Mouse (Mus musculus): ENCODE data around the gene Gla. TPM values are rescaled to one million over a fixed set of nuclear protein-coding genes. Genes with fewer than 3 reads are reported as not detected.

The Gla gene
- polyA plus RNA-seq, 1 experiment: 6.2 TPM

DNA sequence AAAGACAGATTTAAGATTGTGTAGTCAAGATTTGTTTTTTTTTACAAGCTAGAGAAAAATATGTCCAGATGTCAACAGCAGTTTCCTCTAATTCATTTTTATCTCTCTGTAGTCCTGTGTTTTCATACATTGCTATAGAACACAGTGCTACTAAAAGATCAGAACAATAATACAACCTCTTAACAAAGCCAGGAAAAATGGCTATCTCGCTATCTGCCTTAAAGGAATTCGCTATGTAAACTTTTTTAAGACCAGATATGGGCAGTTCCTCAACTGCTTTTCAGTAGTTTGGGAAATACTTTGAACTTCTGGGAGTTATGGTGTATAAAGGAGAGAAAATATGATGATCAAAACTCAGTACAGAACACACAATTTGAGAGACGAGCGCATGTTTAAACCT is 22.4 kb upstream of the Gla start:
- no peak overlapping the region for H3ac ChIP-seq (ENCODE audit: control insufficient read depth, insufficient read length)
- TF ChIP-seq MYOD1 (IDR thresholded peaks at IDR 0.05; ENCODE audit: control insufficient read depth in 1 of 3, insufficient read length in 2 of 3, low read depth in 2 of 3): no peak
- TF ChIP-seq SRF (IDR thresholded peaks at IDR 0.05; ENCODE audit: control insufficient read depth, insufficient read length, low read depth): no peak
- no peak for TF ChIP-seq USF1 (IDR thresholded peaks at IDR 0.05; ENCODE audit: low read depth)
- TF ChIP-seq TCF12 (IDR thresholded peaks at IDR 0.05; ENCODE audit: insufficient read depth, poor library complexity, severe bottlenecking): no peak
- TF ChIP-seq MAX (IDR thresholded peaks at IDR 0.05; ENCODE audit: low read depth): no peak
- no peak for TF ChIP-seq POLR2A (IDR thresholded peaks at IDR 0.05; ENCODE audit: insufficient read length, low read depth)
- no peaks in the 10 kb centered on the region for H3K79me2 ChIP-seq (ENCODE audit: control insufficient read depth, insufficient read depth)
- H3K36me3 ChIP-seq (ENCODE audit: control insufficient read depth, insufficient read depth): no peaks in the 10 kb centered on the region
- no peak overlapping the region for H3K4me2 ChIP-seq (ENCODE audit: low read depth)
- no peak overlapping the region for H3K4me3 ChIP-seq
- no peaks in the 10 kb centered on the region for H3K27me3 ChIP-seq (ENCODE audit: control insufficient read depth, insufficient read depth, insufficient read length)

DNA sequence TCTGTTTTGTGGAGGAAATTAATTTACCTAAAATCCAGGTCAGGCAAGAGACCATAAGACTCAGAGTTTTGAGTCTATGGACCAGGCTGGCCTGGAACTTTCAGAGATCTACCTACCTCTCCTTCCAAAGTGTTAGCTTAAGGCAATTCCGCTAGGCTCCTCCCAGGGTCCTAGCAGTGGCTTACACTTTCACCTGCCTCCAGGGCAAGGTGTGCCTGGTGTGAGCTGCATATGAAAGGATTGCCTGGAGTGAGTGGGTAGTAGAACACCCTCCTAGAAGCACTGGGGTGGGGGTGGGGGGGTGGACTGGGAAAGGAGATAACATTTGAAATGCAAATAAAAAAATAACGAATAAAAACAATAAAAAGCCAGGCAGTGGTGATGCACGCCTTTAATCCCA is 20.8 kb upstream of the Gla start:
- Histone ChIP-seq H3K4me2 (ENCODE audit: low read depth) (no peak overlapping the region), H3ac (ENCODE audit: control insufficient read depth, insufficient read length) (no peak overlapping the region), H3K4me3 (no peak overlapping the region), H3K27me3 (ENCODE audit: control insufficient read depth, insufficient read depth, insufficient read length) (no peaks in the 10 kb centered on the region), H3K79me2 (ENCODE audit: control insufficient read depth, insufficient read depth) (no peaks in the 10 kb centered on the region), H3K36me3 (ENCODE audit: control insufficient read depth, insufficient read depth) (no peaks in the 10 kb centered on the region)
- TF ChIP-seq POLR2AphosphoS2 (IDR thresholded peaks at IDR 0.05; ENCODE audit: insufficient read length, low read depth): no peak
- TF ChIP-seq TCF3 (IDR thresholded peaks at IDR 0.05; ENCODE audit: insufficient read length, low read depth): no peak
- no peak for TF ChIP-seq CEBPB (IDR thresholded peaks at IDR 0.05; ENCODE audit: insufficient read depth, poor library complexity, severe bottlenecking)
- TF ChIP-seq SRF (IDR thresholded peaks at IDR 0.05; ENCODE audit: control insufficient read depth, insufficient read length, low read depth): no peak
- no peak for TF ChIP-seq USF1 (IDR thresholded peaks at IDR 0.05; ENCODE audit: low read depth)
- no peak for TF ChIP-seq TCF12 (IDR thresholded peaks at IDR 0.05; ENCODE audit: insufficient read depth, poor library complexity, severe bottlenecking)
- TF ChIP-seq MAX (IDR thresholded peaks at IDR 0.05; ENCODE audit: low read depth): no peak
- TF ChIP-seq MYOG (IDR thresholded peaks at IDR 0.05; ENCODE audit: control insufficient read depth in 1 of 3, insufficient read depth in 1 of 3, insufficient read length in 2 of 3, low read depth in 2 of 3): no peak
- no peak for TF ChIP-seq REST (IDR thresholded peaks at IDR 0.05; ENCODE audit: insufficient read depth, insufficient read length)
- TF ChIP-seq MYOD1 (IDR thresholded peaks at IDR 0.05; ENCODE audit: control insufficient read depth in 1 of 3, insufficient read length in 2 of 3, low read depth in 2 of 3): no peak
- TF ChIP-seq E2F4 (IDR thresholded peaks at IDR 0.05; ENCODE audit: insufficient read depth): no peak
- no peak for TF ChIP-seq POLR2A (IDR thresholded peaks at IDR 0.05; ENCODE audit: insufficient read length, low read depth)

DNA sequence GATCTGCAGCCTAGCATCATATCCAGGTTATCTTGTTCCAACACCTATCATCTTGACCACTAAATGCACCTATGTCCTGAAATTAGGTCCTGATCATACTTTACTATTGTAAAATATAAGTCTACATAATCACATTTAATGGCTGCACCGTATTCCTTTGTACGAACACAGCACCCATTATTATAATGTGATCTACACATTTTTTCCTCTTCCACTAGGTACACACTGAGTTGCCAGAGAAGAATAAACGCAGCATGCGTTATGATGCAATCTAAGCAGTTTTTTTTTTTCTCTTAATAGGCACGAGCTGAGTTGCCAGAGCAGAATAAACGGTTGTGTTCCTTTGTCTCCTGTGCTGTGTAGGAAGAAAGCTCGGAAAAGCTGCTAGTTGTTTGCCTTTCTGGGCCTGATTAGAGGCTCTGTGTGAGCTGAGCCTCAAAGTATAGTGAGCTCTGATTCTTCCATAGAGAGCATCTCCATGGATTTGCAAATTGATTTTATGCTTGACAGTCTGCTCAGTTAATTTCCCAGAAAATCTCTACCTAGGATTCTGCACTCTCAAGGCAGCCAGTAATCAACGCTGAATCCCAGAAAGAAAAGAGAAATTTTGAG is 19.4 kb upstream of the Gla start:
- H3K36me3 ChIP-seq (ENCODE audit: control insufficient read depth, insufficient read depth): no peaks in the 10 kb centered on the region
- TF ChIP-seq POLR2A (IDR thresholded peaks at IDR 0.05; ENCODE audit: insufficient read length, low read depth) (no peak), TCF3 (IDR thresholded peaks at IDR 0.05; ENCODE audit: insufficient read length, low read depth) (no peak), USF1 (IDR thresholded peaks at IDR 0.05; ENCODE audit: low read depth) (no peak), CEBPB (IDR thresholded peaks at IDR 0.05; ENCODE audit: insufficient read depth, poor library complexity, severe bottlenecking) (no peak), SRF (IDR thresholded peaks at IDR 0.05; ENCODE audit: control insufficient read depth, insufficient read length, low read depth) (no peak), POLR2AphosphoS2 (IDR thresholded peaks at IDR 0.05; ENCODE audit: insufficient read length, low read depth) (no peak), MYOD1 (IDR thresholded peaks at IDR 0.05; ENCODE audit: control insufficient read depth in 1 of 3, insufficient read length in 2 of 3, low read depth in 2 of 3) (no peak), MAX (IDR thresholded peaks at IDR 0.05; ENCODE audit: low read depth) (no peak), MYOG (IDR thresholded peaks at IDR 0.05; ENCODE audit: control insufficient read depth in 1 of 3, insufficient read depth in 1 of 3, insufficient read length in 2 of 3, low read depth in 2 of 3) (no peak), REST (IDR thresholded peaks at IDR 0.05; ENCODE audit: insufficient read depth, insufficient read length) (no peak), E2F4 (IDR thresholded peaks at IDR 0.05; ENCODE audit: insufficient read depth) (no peak), TCF12 (IDR thresholded peaks at IDR 0.05; ENCODE audit: insufficient read depth, poor library complexity, severe bottlenecking) (no peak)
- no peak overlapping the region for H3K4me2 ChIP-seq (ENCODE audit: low read depth)
- no peaks in the 10 kb centered on the region for H3K27me3 ChIP-seq (ENCODE audit: control insufficient read depth, insufficient read depth, insufficient read length)
- H3ac ChIP-seq (ENCODE audit: control insufficient read depth, insufficient read length): no peak overlapping the region
- no peak overlapping the region for H3K4me3 ChIP-seq
- no peaks in the 10 kb centered on the region for H3K79me2 ChIP-seq (ENCODE audit: control insufficient read depth, insufficient read depth)

DNA sequence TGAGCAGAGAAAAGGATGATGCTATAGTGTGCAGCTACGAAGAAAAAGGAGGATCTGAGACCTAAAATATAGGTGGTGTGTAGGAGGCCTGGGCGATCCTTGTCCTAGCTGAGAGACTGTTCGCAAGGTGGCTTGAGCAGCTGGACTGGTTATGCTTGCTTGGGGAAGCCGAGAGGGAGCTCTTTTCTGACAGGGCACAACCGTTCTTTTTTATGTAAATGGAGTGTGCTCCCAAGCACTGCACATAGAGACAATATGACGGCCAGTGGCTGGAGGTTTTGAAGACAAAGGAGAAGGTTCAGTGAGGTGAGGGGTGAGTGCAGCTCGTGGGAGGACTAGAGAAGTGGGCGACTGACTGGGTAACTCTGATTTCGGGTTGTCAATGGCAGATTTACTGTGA is 18.8 kb upstream of the Gla start:
- Histone ChIP-seq H3K27me3 (ENCODE audit: control insufficient read depth, insufficient read depth, insufficient read length) (no peaks in the 10 kb centered on the region), H3K36me3 (ENCODE audit: control insufficient read depth, insufficient read depth) (no peaks in the 10 kb centered on the region), H3K4me2 (ENCODE audit: low read depth) (no peak overlapping the region), H3ac (ENCODE audit: control insufficient read depth, insufficient read length) (no peak overlapping the region), H3K4me3 (no peak overlapping the region), H3K79me2 (ENCODE audit: control insufficient read depth, insufficient read depth) (no peaks in the 10 kb centered on the region)
- no peak for TF ChIP-seq MYOG (IDR thresholded peaks at IDR 0.05; ENCODE audit: control insufficient read depth in 1 of 3, insufficient read depth in 1 of 3, insufficient read length in 2 of 3, low read depth in 2 of 3)

DNA sequence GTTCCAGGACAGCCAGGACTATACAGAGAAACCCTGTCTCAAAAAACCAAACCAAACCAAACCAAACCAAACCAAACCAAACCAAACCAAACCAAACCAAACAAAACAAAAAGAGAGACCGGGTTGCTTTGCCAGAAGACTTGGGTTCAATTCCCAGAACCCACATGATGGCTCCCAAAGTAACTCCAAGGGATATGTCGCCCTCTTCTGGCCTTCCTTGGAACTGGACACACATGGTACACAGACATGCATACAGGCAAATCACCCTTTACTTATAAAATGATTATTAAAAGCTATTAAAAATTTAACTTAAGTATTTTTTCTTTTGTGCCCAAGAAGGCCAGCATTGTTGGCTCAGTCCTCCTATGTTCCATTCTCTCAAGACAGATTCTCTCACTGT is 13.4 kb upstream of the Gla start:
- no peak overlapping the region for H3K4me2 ChIP-seq (ENCODE audit: low read depth)
- no peaks in the 10 kb centered on the region for H3K27me3 ChIP-seq (ENCODE audit: control insufficient read depth, insufficient read depth, insufficient read length)
- H3K4me3 ChIP-seq: no peak overlapping the region
- TF ChIP-seq E2F4 (IDR thresholded peaks at IDR 0.05; ENCODE audit: insufficient read depth) (no peak), TCF12 (IDR thresholded peaks at IDR 0.05; ENCODE audit: insufficient read depth, poor library complexity, severe bottlenecking) (no peak), POLR2AphosphoS2 (IDR thresholded peaks at IDR 0.05; ENCODE audit: insufficient read length, low read depth) (no peak), USF1 (IDR thresholded peaks at IDR 0.05; ENCODE audit: low read depth) (no peak), SRF (IDR thresholded peaks at IDR 0.05; ENCODE audit: control insufficient read depth, insufficient read length, low read depth) (no peak), POLR2A (IDR thresholded peaks at IDR 0.05; ENCODE audit: insufficient read length, low read depth) (no peak), TCF3 (IDR thresholded peaks at IDR 0.05; ENCODE audit: insufficient read length, low read depth) (no peak), MYOD1 (IDR thresholded peaks at IDR 0.05; ENCODE audit: control insufficient read depth in 1 of 3, insufficient read length in 2 of 3, low read depth in 2 of 3) (no peak), MAX (IDR thresholded peaks at IDR 0.05; ENCODE audit: low read depth) (no peak), MYOG (IDR thresholded peaks at IDR 0.05; ENCODE audit: control insufficient read depth in 1 of 3, insufficient read depth in 1 of 3, insufficient read length in 2 of 3, low read depth in 2 of 3) (no peak), CEBPB (IDR thresholded peaks at IDR 0.05; ENCODE audit: insufficient read depth, poor library complexity, severe bottlenecking) (no peak), REST (IDR thresholded peaks at IDR 0.05; ENCODE audit: insufficient read depth, insufficient read length) (no peak)
- no peak overlapping the region for H3ac ChIP-seq (ENCODE audit: control insufficient read depth, insufficient read length)
- no peaks in the 10 kb centered on the region for H3K36me3 ChIP-seq (ENCODE audit: control insufficient read depth, insufficient read depth)
- H3K79me2 ChIP-seq (ENCODE audit: control insufficient read depth, insufficient read depth): no peaks in the 10 kb centered on the region

Measured in myocyte (in vitro differentiated cells).